Mouse (Mus musculus) small intestine, adult 2 months (tissue): ENCODE data around the gene Epb41l4b. TPM values are rescaled to one million over a fixed set of nuclear protein-coding genes. Genes with fewer than 3 reads are reported as not detected.

Experiments
- H3K27ac ChIP-seq: fragments of 200-500 bp; 2 replicates; pipeline ENCODE4 v1.5.1; 2012; ENCODE audit warnings: low read depth, low read length, control low read depth, inconsistent platforms; ENCODE audit not compliant: insufficient read depth
- H3K27me3 ChIP-seq: fragments of 200-500 bp; 2 replicates; pipeline ENCODE4 v1.6.1; 2012; ENCODE audit warnings: mild to moderate bottlenecking, moderate library complexity, low read length, inconsistent platforms; ENCODE audit not compliant: control insufficient read depth, insufficient read depth
- H3K36me3 ChIP-seq: fragments of 200-500 bp; 2 replicates; pipeline ENCODE4 v1.6.1; 2012; ENCODE audit warnings: mild to moderate bottlenecking, low read length, control low read depth, inconsistent platforms; ENCODE audit not compliant: control insufficient read depth, insufficient read depth
- H3K4me1 ChIP-seq: fragments of 200-500 bp; 2 replicates; pipeline ENCODE4 v1.6.1; 2012; ENCODE audit warnings: low read length, inconsistent platforms, mixed read lengths; ENCODE audit not compliant: control insufficient read depth, insufficient read depth, insufficient read length
- H3K4me3 ChIP-seq: fragments of 200-500 bp; 2 replicates; pipeline ENCODE4 v1.5.1; 2012; ENCODE audit warnings: low read depth, mild to moderate bottlenecking, control low read depth, inconsistent platforms, low read length, moderate library complexity
- CTCF ChIP-seq: fragments of 200-500 bp; IDR thresholded peaks from 2 replicates; pipeline ENCODE4 v1.5.1; 2012; ENCODE audit warnings: low read depth, mild to moderate bottlenecking, control low read depth, inconsistent platforms, low read length, moderate library complexity, mixed read lengths; ENCODE audit not compliant: insufficient replicate concordance, insufficient read length; ENCODE audit errors: extremely low read depth
- POLR2A ChIP-seq: fragments of 200-500 bp; IDR thresholded peaks from 2 replicates; pipeline ENCODE4 v1.6.1; 2012; ENCODE audit warnings: low read depth, mild to moderate bottlenecking, control low read depth, inconsistent platforms, low read length, moderate library complexity
- WGBS: fragments of 180-500 bp; shearing (Covaris S2); methylation state at CpG from one replicate; pipeline ENCODE4 v1.1.7; 2018; 5-methylcytosine and 5-hydroxymethylcytosine counted together
- polyA plus RNA-seq: library from polyadenylated mRNA; depleted of rRNA; stranded (reverse); fragments of >200 nt; gene quantifications from 2 replicates; pipeline ENCODE4 v1.2.3, GENCODE M21; 2012

Gene Epb41l4b
- polyA plus RNA-seq, 1 experiment, result 81.4 TPM

DNA sequence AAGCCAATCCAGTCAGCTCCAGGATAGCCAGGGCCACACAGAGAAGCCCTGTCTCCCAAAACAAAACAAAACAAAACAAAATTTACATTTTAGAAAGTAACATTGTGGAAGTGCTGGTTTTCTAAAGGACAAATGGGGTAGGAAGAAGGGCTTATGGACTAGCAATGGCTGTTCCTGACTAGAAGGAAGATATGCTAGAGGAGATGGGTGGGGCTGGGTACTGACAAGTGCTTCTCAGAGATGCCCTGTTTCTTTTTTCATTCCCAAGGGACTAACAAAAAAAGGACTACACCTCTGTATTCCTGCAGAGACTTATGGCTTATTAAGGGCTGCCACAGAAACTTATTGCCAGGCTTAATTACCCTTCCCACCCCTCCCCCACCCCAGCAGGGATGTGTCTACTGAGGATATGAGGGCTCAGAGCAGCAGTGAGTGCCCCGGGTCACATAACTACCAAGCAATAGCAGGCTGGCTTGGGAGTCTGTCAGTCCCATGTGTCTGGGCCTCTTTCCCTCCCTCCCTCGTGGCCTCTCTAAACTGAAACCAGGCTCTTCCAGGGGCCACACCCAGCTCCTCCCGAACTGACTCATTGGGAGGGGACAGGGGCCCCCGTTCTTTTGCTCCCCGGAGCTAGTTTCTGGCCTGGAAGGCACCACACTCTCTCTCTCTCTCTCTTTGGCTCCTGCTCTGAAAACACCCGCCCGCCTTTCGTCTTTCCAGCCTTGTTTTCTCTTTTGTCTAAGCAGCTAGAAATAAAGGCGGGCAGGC is 10.0 kb upstream of the Epb41l4b start:
- Histone ChIP-seq H3K4me1 (peaks cover 24% of the 10 kb centered on the region; the same call in 1 of the 2 replicates), H3K27ac (peak overlapping the region; percentile 92), H3K36me3 (no peaks in the 10 kb centered on the region), H3K4me3 (peak overlapping the region; percentile 23), H3K27me3 (no peaks in the 10 kb centered on the region)
- TF ChIP-seq CTCF (no peak), POLR2A (no peak)
- whole genome bisulfite sequencing, result 8% methylated on average over 9 of the region's 9 CpGs

- Histone ChIP-seq H3K27ac (no peak overlapping the region), H3K36me3 (no peaks in the 10 kb centered on the region), H3K27me3 (no peaks in the 10 kb centered on the region), H3K4me1 (peaks cover 13% of the 10 kb centered on the region; the same call in 1 of the 2 replicates), H3K4me3 (no peak overlapping the region)
- 55% methylated on average over 3 of the region's 3 CpGs for WGBS
- TF ChIP-seq CTCF, result no peak
- TF ChIP-seq POLR2A, result no peak
These were observed 4.9 kb upstream of the Epb41l4b start for GRCm38 (mm10) chr4:57148182-57148581.

- H3K27ac ChIP-seq, result peak overlapping the region; percentile 95
- no peaks in the 10 kb centered on the region for H3K36me3 ChIP-seq
- no peak for TF ChIP-seq POLR2A
- TF ChIP-seq CTCF, result no peak
- H3K4me1 ChIP-seq, result peaks cover 18% of the 10 kb centered on the region; the same call in 1 of the 2 replicates
- 1% methylated on average over 43 of the region's 43 CpGs for WGBS
- no peaks in the 10 kb centered on the region for H3K27me3 ChIP-seq
- H3K4me3 ChIP-seq, result peak overlapping the region; percentile 66
These were observed 737 bp downstream of the Epb41l4b start for GRCm38 (mm10) chr4:57142374-57143025.

DNA sequence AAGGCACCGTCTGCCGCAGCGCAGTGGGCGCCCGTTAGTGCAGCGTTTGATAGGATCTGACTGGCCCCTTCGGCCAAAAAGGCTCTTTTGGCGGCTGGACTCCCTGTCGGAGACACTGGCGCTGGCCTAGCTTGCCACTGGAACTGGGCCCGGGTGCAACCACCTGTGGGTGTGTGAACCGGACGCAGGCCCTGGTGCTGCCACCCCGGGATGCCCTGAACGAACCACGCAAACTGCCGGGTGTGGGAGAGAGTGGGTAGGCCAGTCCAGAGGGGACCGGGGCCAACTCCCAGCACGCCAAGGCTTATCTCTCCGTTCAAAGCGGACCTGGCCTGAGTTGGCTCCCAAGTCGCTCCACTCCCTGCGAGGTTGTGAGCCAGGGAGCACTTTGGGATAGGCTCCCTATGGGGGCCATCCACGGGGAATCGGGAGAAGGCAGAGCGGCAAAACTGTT is 1.3 kb downstream of the Epb41l4b start:
- Histone ChIP-seq H3K4me1 (peaks cover 22% of the 10 kb centered on the region), H3K27ac (peak overlapping the region; percentile 95), H3K4me3 (peak overlapping the region; percentile 66), H3K27me3 (no peaks in the 10 kb centered on the region), H3K36me3 (no peaks in the 10 kb centered on the region)
- no peak for TF ChIP-seq POLR2A
- TF ChIP-seq CTCF, result no peak
- WGBS, result 3% methylated on average over 26 of the region's 26 CpGs

DNA sequence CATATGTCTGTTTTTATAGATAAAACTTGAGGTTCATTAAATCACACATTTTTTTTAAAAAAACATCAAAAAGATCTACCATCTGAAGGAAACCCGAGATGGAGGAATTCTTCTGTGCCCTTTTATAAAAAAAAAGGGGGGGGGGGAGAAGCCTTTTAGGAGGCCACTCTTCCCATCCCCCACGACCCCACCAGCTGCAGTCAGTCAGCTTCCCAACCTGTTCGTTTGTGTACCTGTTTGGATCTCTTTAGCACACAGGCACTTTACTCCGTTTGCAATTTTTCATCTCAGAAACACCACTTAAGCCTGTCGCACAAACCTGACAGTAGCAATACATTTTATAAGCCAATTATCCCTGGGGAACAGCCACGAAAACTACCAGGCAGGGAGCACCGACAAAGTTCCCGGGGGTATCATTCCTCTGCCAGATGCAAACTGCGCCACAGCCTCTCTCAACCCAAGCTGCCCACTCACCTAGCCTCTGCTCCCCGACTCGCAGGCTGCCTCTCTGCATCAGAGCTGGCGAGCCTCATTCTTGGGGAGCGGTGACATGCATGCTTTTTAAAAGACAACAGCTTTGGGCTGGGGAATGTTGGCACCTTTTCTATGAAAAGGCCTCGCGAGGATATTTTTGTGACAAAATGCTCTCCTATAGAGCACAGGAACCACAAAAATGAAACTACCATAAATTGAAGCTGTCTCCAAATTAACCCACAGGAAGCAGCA is 2.1 kb downstream of the Epb41l4b start:
- H3K27me3 ChIP-seq, result no peaks in the 10 kb centered on the region
- H3K36me3 ChIP-seq, result no peaks in the 10 kb centered on the region
- no peak for TF ChIP-seq CTCF
- no peak for TF ChIP-seq POLR2A
- WGBS, result 9% methylated on average over 15 of the region's 15 CpGs
- H3K4me1 ChIP-seq, result peaks cover 29% of the 10 kb centered on the region
- peak overlapping the region; percentile 66 for H3K4me3 ChIP-seq
- H3K27ac ChIP-seq, result peak overlapping the region; percentile 95

GRCm38 (mm10) chr4:57140200-57140799 is 2.9 kb downstream of the Epb41l4b start:
- Histone ChIP-seq H3K36me3 (no peaks in the 10 kb centered on the region), H3K27me3 (no peaks in the 10 kb centered on the region), H3K4me1 (peaks cover 37% of the 10 kb centered on the region), H3K4me3 (peak overlapping the region; percentile 23; the same call in 1 of the 2 replicates), H3K27ac (peak overlapping the region; percentile 95)
- WGBS, result 22% methylated on average over 4 of the region's 4 CpGs
- TF ChIP-seq POLR2A (no peak), CTCF (no peak)

DNA sequence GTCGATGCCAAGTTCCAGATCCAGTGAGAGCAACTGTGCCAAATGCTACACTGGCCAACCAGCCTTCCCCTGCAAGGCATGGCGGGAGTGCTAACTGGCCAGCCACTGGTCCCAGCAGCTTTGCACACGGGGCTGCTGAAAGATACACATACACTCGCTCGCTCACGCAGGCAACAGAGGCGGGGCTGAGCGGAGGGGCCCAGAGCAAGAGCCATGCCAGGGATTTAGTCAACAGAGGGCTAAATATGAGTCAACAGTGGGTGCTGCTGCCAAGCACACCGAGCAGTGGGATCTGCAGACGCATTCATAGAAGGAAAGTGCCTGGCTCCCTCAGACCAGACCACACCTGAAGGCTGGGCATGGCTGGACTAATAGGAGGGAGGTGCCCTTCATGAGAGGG is 3.8 kb downstream of the Epb41l4b start:
- Histone ChIP-seq H3K4me3 (peak overlapping the region; percentile 49), H3K27ac (peak overlapping the region; percentile 95)
- WGBS, result 14% methylated on average over 10 of the region's 10 CpGs

More for the DNA sequence above, 3.8 kb downstream of the Epb41l4b start:
- Histone ChIP-seq H3K27me3 (no peaks in the 10 kb centered on the region), H3K4me1 (peaks cover 40% of the 10 kb centered on the region), H3K36me3 (no peaks in the 10 kb centered on the region)
- TF ChIP-seq POLR2A, result peak; percentile 38; the same call in 1 of the 2 replicates
- TF ChIP-seq CTCF, result no peak
